Mouse (Mus musculus): ENCODE data around the gene Slc1a4. TPM values are rescaled to one million over a fixed set of nuclear protein-coding genes. Genes with fewer than 3 reads are reported as not detected.

The Slc1a4 gene
- 4.3 and 5.3 TPM in 2 replicates for polyA plus RNA-seq (2012; rRNA removed)

GRCm38 (mm10) chr11:20332561-20333514, at the start of gene Slc1a4:
Slc1a4 (minus strand) TSS chr11:20332713.

Other genes starting within 250 kb of the Slc1a4 start
- gene Actr2, start 219.8 kb downstream of the Slc1a4 start, polyA plus RNA-seq (2012; rRNA removed), result 8.4 and 10.3 TPM in 2 replicates
- 38.1 and 49.5 TPM in 2 replicates for gene Rab1a, start 131.3 kb downstream of the Slc1a4 start, polyA plus RNA-seq (2012; rRNA removed)
- gene Cep68, start 83.3 kb downstream of the Slc1a4 start, polyA plus RNA-seq (2012; rRNA removed), result 27.1 and 31.8 TPM in 2 replicates
- gene Sertad2, start 210.5 kb upstream of the Slc1a4 start, polyA plus RNA-seq (2012; rRNA removed), result 56.0 and 63.2 TPM in 2 replicates